Mouse (Mus musculus) limb, embryonic 13.5 days (tissue): Measurements from ENCODE around the gene Ptprm. TPM values are rescaled to one million over a fixed set of nuclear protein-coding genes. Genes with fewer than 3 reads are reported as not detected.

Experiments used
- ATAC-seq: fragments of 200-750 bp; cut with Nextera tagmentation; 2 replicates; pipeline ENCODE4 v1.8.0; 2017; ENCODE audit warnings: low read depth, moderate number of reproducible peaks, moderate TSS enrichment; ENCODE audit not compliant: low FRiP score
- H3K27ac ChIP-seq: fragments of 300-500 bp; sonication (generic); 2 replicates; pipeline ENCODE4 v1.5.1; 2015; ENCODE audit warnings: inconsistent platforms, mild to moderate bottlenecking, moderate library complexity
- H3K27me3 ChIP-seq: fragments of 300-500 bp; sonication (generic); 2 replicates; pipeline ENCODE4 v1.6.1; 2015; ENCODE audit warnings: mild to moderate bottlenecking, inconsistent platforms
- H3K36me3 ChIP-seq: fragments of 300-500 bp; sonication (generic); 2 replicates; pipeline ENCODE4 v1.6.1; 2015; ENCODE audit warnings: inconsistent platforms, mild to moderate bottlenecking, moderate library complexity
- H3K4me1 ChIP-seq: fragments of 300-500 bp; sonication (generic); 2 replicates; pipeline ENCODE4 v1.6.1; 2015; ENCODE audit warnings: inconsistent platforms
- H3K4me2 ChIP-seq: fragments of 300-500 bp; sonication (generic); replicated peaks from 2 replicates; pipeline ENCODE4 v1.6.1; 2015; ENCODE audit warnings: inconsistent platforms, mild to moderate bottlenecking, moderate library complexity
- H3K4me3 ChIP-seq: fragments of 300-500 bp; sonication (generic); 2 replicates; pipeline ENCODE4 v1.5.1; 2015; ENCODE audit warnings: moderate library complexity, mild to moderate bottlenecking, inconsistent platforms
- H3K9ac ChIP-seq: fragments of 300-500 bp; sonication (generic); 2 replicates; pipeline ENCODE4 v1.6.1; 2015; ENCODE audit warnings: mild to moderate bottlenecking, inconsistent platforms
- H3K9me3 ChIP-seq: fragments of 300-500 bp; sonication (generic); 2 replicates; pipeline ENCODE4 v1.6.1; 2016; ENCODE audit warnings: inconsistent platforms
- WGBS: fragments of 180-500 bp; shearing (Covaris S2); methylation state at CpG from one replicate; pipeline ENCODE4 v1.1.7; 2015; 5-methylcytosine and 5-hydroxymethylcytosine counted together
- polyA plus RNA-seq: library from polyadenylated mRNA; unstranded; fragments of >200 nt; fragmentation: Nextera tagmentation; extraction: Ambion mirVana; gene quantifications from 2 replicates; pipeline ENCODE4 v1.2.1, GENCODE M21; 2015

Gene Ptprm
- polyA plus RNA-seq, 1 experiment from 2014 or later, result 14.9 TPM

GRCm38 (mm10) chr17:67152218-67152617 lies 202.0 kb downstream of the Ptprm start:
- Histone ChIP-seq H3K9ac (no peak overlapping the region), H3K4me3 (no peak overlapping the region), H3K4me2 (no peak overlapping the region), H3K9me3 (no peaks in the 10 kb centered on the region), H3K4me1 (0 out of 2 replicates have a peak, but pooled peaks cover 7% of the 10 kb centered on the region), H3K36me3 (no peaks in the 10 kb centered on the region), H3K27me3 (no peaks in the 10 kb centered on the region), H3K27ac (no peak overlapping the region)
- ATAC-seq, result no peak
- WGBS, result 82% methylated on average over 3 of the region's 3 CpGs

- 73% methylated on average over 2 of the region's 2 CpGs for WGBS
- no peak for ATAC-seq
- no peaks in the 10 kb centered on the region for H3K36me3 ChIP-seq
Observed at GRCm38 (mm10) chr17:67150441-67150840, 203.8 kb downstream of the Ptprm start.

GRCm38 (mm10) chr17:67142183-67142756 lies 212.0 kb downstream of the Ptprm start:
- H3K9ac ChIP-seq, result no peak overlapping the region
- H3K9me3 ChIP-seq, result no peaks in the 10 kb centered on the region
- no peak overlapping the region for H3K4me3 ChIP-seq
- no peak for ATAC-seq
- H3K4me1 ChIP-seq, result 0 out of 2 replicates have a peak, but pooled peaks cover 3% of the 10 kb centered on the region
- WGBS, result 78% methylated on average over 4 of the region's 4 CpGs
- H3K36me3 ChIP-seq, result no peaks in the 10 kb centered on the region
- H3K4me2 ChIP-seq, result no peak overlapping the region
- H3K27me3 ChIP-seq, result no peaks in the 10 kb centered on the region
- no peak overlapping the region for H3K27ac ChIP-seq

More at GRCm38 (mm10) chr17:67150441-67150840, 203.8 kb downstream of the Ptprm start:
- Histone ChIP-seq H3K27me3 (no peaks in the 10 kb centered on the region), H3K9me3 (no peaks in the 10 kb centered on the region), H3K27ac (no peak overlapping the region), H3K9ac (no peak overlapping the region), H3K4me1 (no peaks in the 10 kb centered on the region), H3K4me2 (no peak overlapping the region), H3K4me3 (no peak overlapping the region)

- H3K27me3 ChIP-seq, result no peaks in the 10 kb centered on the region
- H3K36me3 ChIP-seq, result no peaks in the 10 kb centered on the region
- no peak overlapping the region for H3K4me2 ChIP-seq
- WGBS, result 33% methylated on average over 1 of the region's 1 CpGs
- H3K27ac ChIP-seq, result no peak overlapping the region
- H3K4me3 ChIP-seq, result no peak overlapping the region
- H3K4me1 ChIP-seq, result 0 out of 2 replicates have a peak, but pooled peaks cover 3% of the 10 kb centered on the region
- no peaks in the 10 kb centered on the region for H3K9me3 ChIP-seq
- no peak for ATAC-seq
- H3K9ac ChIP-seq, result no peak overlapping the region
Observed at GRCm38 (mm10) chr17:67140502-67140901, 213.8 kb downstream of the Ptprm start.

- 75% methylated on average over 12 of the region's 12 CpGs for WGBS
- Histone ChIP-seq H3K36me3 (no peaks in the 10 kb centered on the region), H3K4me3 (no peak overlapping the region), H3K4me2 (no peak overlapping the region), H3K9ac (no peak overlapping the region), H3K27me3 (no peaks in the 10 kb centered on the region), H3K4me1 (peaks cover 6% of the 10 kb centered on the region), H3K9me3 (no peaks in the 10 kb centered on the region), H3K27ac (no peak overlapping the region)
- ATAC-seq, result no peak
Observed at GRCm38 (mm10) chr17:67138981-67139380, 215.3 kb downstream of the Ptprm start.

- H3K4me3 ChIP-seq, result no peak overlapping the region
- no peaks in the 10 kb centered on the region for H3K27me3 ChIP-seq
- H3K9ac ChIP-seq, result no peak overlapping the region
- no peak for ATAC-seq
- H3K4me1 ChIP-seq, result peaks cover 18% of the 10 kb centered on the region
- no peaks in the 10 kb centered on the region for H3K9me3 ChIP-seq
- WGBS, result 86% methylated on average over 7 of the region's 7 CpGs
- H3K4me2 ChIP-seq, result no peak overlapping the region
- H3K36me3 ChIP-seq, result no peaks in the 10 kb centered on the region
- no peak overlapping the region for H3K27ac ChIP-seq
Observed at GRCm38 (mm10) chr17:67136876-67137275, 217.4 kb downstream of the Ptprm start.

- Histone ChIP-seq H3K27ac (no peak overlapping the region), H3K4me1 (peaks cover 18% of the 10 kb centered on the region), H3K36me3 (no peaks in the 10 kb centered on the region), H3K4me3 (no peak overlapping the region), H3K27me3 (no peaks in the 10 kb centered on the region), H3K4me2 (no peak overlapping the region), H3K9me3 (no peaks in the 10 kb centered on the region), H3K9ac (no peak overlapping the region)
- 84% methylated on average over 8 of the region's 8 CpGs for WGBS
- ATAC-seq, result no peak
Observed at GRCm38 (mm10) chr17:67136421-67136820, 217.8 kb downstream of the Ptprm start.

GRCm38 (mm10) chr17:67134235-67134634 lies 220.0 kb downstream of the Ptprm start:
- WGBS, result 88% methylated on average over 4 of the region's 4 CpGs
- no peak for ATAC-seq
- Histone ChIP-seq H3K4me3 (no peak overlapping the region), H3K27ac (no peak overlapping the region), H3K9me3 (no peaks in the 10 kb centered on the region), H3K4me1 (peaks cover 18% of the 10 kb centered on the region), H3K36me3 (no peaks in the 10 kb centered on the region), H3K4me2 (no peak overlapping the region), H3K9ac (no peak overlapping the region), H3K27me3 (no peaks in the 10 kb centered on the region)

- H3K4me1 ChIP-seq, result peaks cover 20% of the 10 kb centered on the region
- no peak overlapping the region for H3K9ac ChIP-seq
- WGBS, result 26% methylated on average over 13 of the region's 13 CpGs
- H3K27ac ChIP-seq, result peak overlapping the region; percentile 72; the same call in 1 of the 2 replicates
- peak overlapping the region; percentile 38 for H3K4me2 ChIP-seq
- no peaks in the 10 kb centered on the region for H3K9me3 ChIP-seq
- H3K36me3 ChIP-seq, result no peaks in the 10 kb centered on the region
- H3K27me3 ChIP-seq, result no peaks in the 10 kb centered on the region
- peak; percentile 66; the same call in 1 of the 2 replicates for ATAC-seq
- no peak overlapping the region for H3K4me3 ChIP-seq
Observed at GRCm38 (mm10) chr17:67133440-67134103, 220.7 kb downstream of the Ptprm start.

GRCm38 (mm10) chr17:67133026-67133425 lies 221.2 kb downstream of the Ptprm start:
- H3K27ac ChIP-seq, result peak overlapping the region; percentile 63; the same call in 1 of the 2 replicates
- no peak for ATAC-seq
- H3K36me3 ChIP-seq, result no peaks in the 10 kb centered on the region
- H3K4me1 ChIP-seq, result peaks cover 24% of the 10 kb centered on the region
- H3K9me3 ChIP-seq, result no peaks in the 10 kb centered on the region
- no peaks in the 10 kb centered on the region for H3K27me3 ChIP-seq
- H3K4me2 ChIP-seq, result no peak overlapping the region
- WGBS, result 93% methylated on average over 4 of the region's 4 CpGs
- no peak overlapping the region for H3K9ac ChIP-seq
- H3K4me3 ChIP-seq, result no peak overlapping the region

- Histone ChIP-seq H3K27me3 (no peaks in the 10 kb centered on the region), H3K36me3 (no peaks in the 10 kb centered on the region), H3K4me2 (no peak overlapping the region), H3K9me3 (no peaks in the 10 kb centered on the region), H3K27ac (no peak overlapping the region), H3K4me1 (peaks cover 27% of the 10 kb centered on the region), H3K4me3 (no peak overlapping the region), H3K9ac (no peak overlapping the region)
- no peak for ATAC-seq
- 80% methylated on average over 7 of the region's 7 CpGs for WGBS
Observed at GRCm38 (mm10) chr17:67127530-67127929, 226.7 kb downstream of the Ptprm start.

- H3K36me3 ChIP-seq, result no peaks in the 10 kb centered on the region
- no peak for ATAC-seq
- no peak overlapping the region for H3K4me3 ChIP-seq
- H3K9ac ChIP-seq, result no peak overlapping the region
- no peaks in the 10 kb centered on the region for H3K9me3 ChIP-seq
- 68% methylated on average over 4 of the region's 4 CpGs for WGBS
- no peaks in the 10 kb centered on the region for H3K27me3 ChIP-seq
- H3K27ac ChIP-seq, result no peak overlapping the region
- no peak overlapping the region for H3K4me2 ChIP-seq
- H3K4me1 ChIP-seq, result peaks cover 29% of the 10 kb centered on the region
Observed at GRCm38 (mm10) chr17:67125596-67125995, 228.7 kb downstream of the Ptprm start.
